Mouse (Mus musculus): ENCODE measurements at regions not wholly inside any gene's neighbourhood (a gene's known extent, or its start where the extent isn't known, plus 50 kb on each side); places are given as distances from the start of the nearest gene placed in this dataset.

DNA sequence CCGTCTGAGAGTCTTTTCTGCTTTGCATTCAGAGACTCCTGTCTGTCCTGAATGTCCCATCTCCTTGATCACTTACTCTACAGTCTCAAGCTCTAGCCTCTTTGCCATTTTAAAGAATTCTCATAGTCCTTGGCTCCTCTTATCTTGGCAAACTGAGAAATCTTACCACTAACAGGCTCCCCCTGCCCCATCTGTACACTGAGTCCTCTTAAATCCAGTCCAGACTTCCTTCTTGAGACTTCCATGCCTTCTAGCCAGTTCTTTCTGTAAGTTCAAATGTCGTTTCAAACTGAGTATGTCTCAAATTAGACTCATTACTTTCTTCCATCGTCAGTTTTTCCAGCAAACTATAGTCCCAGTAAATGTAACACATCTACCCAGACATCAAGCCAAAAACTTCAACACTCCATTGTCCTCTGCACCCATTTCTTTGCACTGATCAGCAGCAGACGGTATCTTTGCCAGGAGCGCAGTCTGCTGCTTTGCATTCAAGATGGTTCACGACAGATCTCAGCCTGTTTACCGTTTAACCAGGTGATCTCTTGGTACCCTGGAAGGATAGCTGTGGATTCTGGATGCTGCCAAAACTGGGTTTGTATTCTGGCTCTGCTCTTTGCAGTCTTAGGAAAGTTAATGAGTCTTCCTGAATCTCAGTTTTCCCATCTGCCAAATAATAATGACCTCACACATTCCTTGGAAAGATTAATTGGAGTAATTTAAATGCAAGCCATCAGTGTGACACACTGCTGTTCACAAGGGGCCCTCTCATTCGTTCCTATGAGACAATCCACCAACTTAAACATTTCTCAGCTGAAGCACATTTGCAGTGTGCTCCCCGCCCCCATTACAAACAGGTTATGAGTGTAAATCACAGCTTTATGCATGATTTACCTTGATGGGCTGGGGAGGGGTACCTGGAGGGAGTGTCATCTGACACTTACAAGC lies 53.4 kb upstream of the Dab2 start:
- no peak for TF ChIP-seq GATA1 (IDR thresholded peaks at IDR 0.05; ENCODE audit: borderline replicate concordance, low read length)
- no peak for TF ChIP-seq FLI1 (IDR thresholded peaks at IDR 0.05; ENCODE audit: low read length)

Measured in megakaryocyte, embryonic 14.5 days (primary cell).